Mouse (Mus musculus) forebrain, embryonic 16.5 days (tissue): ENCODE data around the gene Gse1. TPM values are rescaled to one million over a fixed set of nuclear protein-coding genes. Genes with fewer than 3 reads are reported as not detected.

Source experiments
- ATAC-seq: fragments of 200-750 bp; cut with Nextera tagmentation; 2 replicates; pipeline ENCODE4 v1.8.0; 2017; ENCODE audit warnings: mild to moderate bottlenecking, moderate library complexity
- H3K27ac ChIP-seq: fragments of 300-500 bp; sonication (generic); 2 replicates; pipeline ENCODE4 v1.5.1; 2014; ENCODE audit warnings: low read length, control low read depth
- H3K27me3 ChIP-seq: fragments of 300-500 bp; sonication (generic); replicated peaks from 2 replicates; pipeline ENCODE4 v1.6.1; 2014; ENCODE audit warnings: low read length; ENCODE audit not compliant: control insufficient read depth, insufficient read depth
- H3K36me3 ChIP-seq: fragments of 300-500 bp; sonication (generic); 2 replicates; pipeline ENCODE4 v1.6.1; 2014; ENCODE audit not compliant: control insufficient read depth, insufficient read depth
- H3K4me1 ChIP-seq: fragments of 300-500 bp; sonication (generic); replicated peaks from 2 replicates; pipeline ENCODE4 v1.6.1; 2014; ENCODE audit warnings: low read length; ENCODE audit not compliant: control insufficient read depth, insufficient read depth
- H3K4me2 ChIP-seq: fragments of 300-500 bp; sonication (generic); 2 replicates; pipeline ENCODE4 v1.6.1; 2014; ENCODE audit warnings: mild to moderate bottlenecking, low read length, control low read depth
- H3K4me3 ChIP-seq: fragments of 300-500 bp; sonication (generic); replicated peaks from 2 replicates; pipeline ENCODE4 v1.5.1; 2014; ENCODE audit warnings: mild to moderate bottlenecking, low read length, control low read depth
- H3K9ac ChIP-seq: fragments of 300-500 bp; sonication (generic); replicated peaks from 2 replicates; pipeline ENCODE4 v1.6.1; 2014; ENCODE audit warnings: low read depth, low read length, control low read depth
- H3K9me3 ChIP-seq: fragments of 300-500 bp; sonication (generic); 2 replicates; pipeline ENCODE4 v1.6.1; 2016; ENCODE audit warnings: low read length; ENCODE audit not compliant: control insufficient read depth
- WGBS: fragments of 180-500 bp; shearing (Covaris S2); extraction: QIAGEN DNeasy Blood & Tissue Kit; methylation state at CpG from one replicate; pipeline ENCODE4 v1.1.7; 2014; 5-methylcytosine and 5-hydroxymethylcytosine counted together
- polyA plus RNA-seq: library from polyadenylated mRNA; unstranded; fragments of >200 nt; fragmentation: Nextera tagmentation; extraction: Ambion mirVana; gene quantifications from 2 replicates; pipeline ENCODE4 v1.2.1, GENCODE M21; 2015

Gse1 gene
- polyA plus RNA-seq, 1 experiment from 2014 or later, result 34.9 TPM

DNA sequence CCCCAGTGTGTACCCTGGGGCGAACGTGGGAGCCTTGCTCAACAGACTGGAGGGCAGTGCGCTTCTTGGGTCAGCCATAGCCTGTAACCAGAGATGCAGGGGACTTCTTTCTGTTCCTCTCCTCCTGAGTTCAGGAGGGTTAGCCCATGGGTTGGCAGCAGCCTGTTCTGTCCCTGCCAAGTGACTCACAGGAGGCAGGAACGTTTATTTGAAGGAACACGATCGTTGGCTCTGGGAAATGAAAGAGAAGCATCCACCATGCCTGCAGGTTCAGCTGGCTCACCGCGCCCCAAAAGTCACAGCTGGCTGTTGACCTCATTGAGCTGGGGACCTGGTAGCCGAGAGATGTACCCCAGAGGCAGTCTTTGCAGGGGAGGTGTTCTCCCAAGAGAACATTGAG, 80.3 kb downstream of the Gse1 start:
- H3K4me1 ChIP-seq, result peaks cover 47% of the 10 kb centered on the region
- H3K4me2 ChIP-seq, result no peak overlapping the region
- no peaks in the 10 kb centered on the region for H3K9me3 ChIP-seq
- ATAC-seq, result no peak
- H3K27me3 ChIP-seq, result no peaks in the 10 kb centered on the region
- no peak overlapping the region for H3K4me3 ChIP-seq
- peak overlapping the region; percentile 72 for H3K27ac ChIP-seq
- peak overlapping the region; percentile 27; the same call in 1 of the 2 replicates for H3K9ac ChIP-seq
- 31% methylated on average over 9 of the region's 9 CpGs for WGBS
- no peaks in the 10 kb centered on the region for H3K36me3 ChIP-seq

GRCm38 (mm10) chr8:120309326-120309725, 81.1 kb downstream of the Gse1 start:
- Histone ChIP-seq H3K9ac (no peak overlapping the region; the same call in 1 of the 2 replicates), H3K4me2 (no peak overlapping the region)

DNA sequence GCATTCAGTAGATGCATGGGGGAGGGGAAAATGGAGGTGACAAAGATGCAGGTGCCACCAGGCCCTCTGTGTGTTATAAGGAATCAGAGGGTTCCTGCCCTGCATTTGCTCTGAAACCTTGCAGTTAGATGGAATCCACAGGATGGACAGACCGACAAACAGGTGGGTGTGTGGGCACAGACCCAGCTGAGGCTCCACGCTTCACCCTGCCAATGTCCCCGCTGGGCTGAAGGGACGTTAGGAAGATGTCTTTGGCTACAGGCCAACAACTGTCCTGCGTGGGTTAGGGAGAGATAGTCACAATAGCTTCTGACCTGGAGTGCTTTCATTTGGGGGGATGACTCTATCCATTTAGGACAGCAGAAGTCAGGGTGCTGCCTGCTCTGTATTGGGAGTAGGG, 81.8 kb downstream of the Gse1 start:
- peaks cover 33% of the 10 kb centered on the region for H3K4me1 ChIP-seq
- 49% methylated on average over 5 of the region's 5 CpGs for WGBS
- ATAC-seq, result no peak

More at GRCm38 (mm10) chr8:120309326-120309725, 81.1 kb downstream of the Gse1 start:
- Histone ChIP-seq H3K27ac (peak overlapping the region; percentile 72), H3K9me3 (no peaks in the 10 kb centered on the region), H3K27me3 (no peaks in the 10 kb centered on the region), H3K4me3 (no peak overlapping the region), H3K36me3 (no peaks in the 10 kb centered on the region), H3K4me1 (peaks cover 39% of the 10 kb centered on the region)
- ATAC-seq, result peak; percentile 79
- WGBS, result 30% methylated on average over 18 of the region's 18 CpGs

DNA sequence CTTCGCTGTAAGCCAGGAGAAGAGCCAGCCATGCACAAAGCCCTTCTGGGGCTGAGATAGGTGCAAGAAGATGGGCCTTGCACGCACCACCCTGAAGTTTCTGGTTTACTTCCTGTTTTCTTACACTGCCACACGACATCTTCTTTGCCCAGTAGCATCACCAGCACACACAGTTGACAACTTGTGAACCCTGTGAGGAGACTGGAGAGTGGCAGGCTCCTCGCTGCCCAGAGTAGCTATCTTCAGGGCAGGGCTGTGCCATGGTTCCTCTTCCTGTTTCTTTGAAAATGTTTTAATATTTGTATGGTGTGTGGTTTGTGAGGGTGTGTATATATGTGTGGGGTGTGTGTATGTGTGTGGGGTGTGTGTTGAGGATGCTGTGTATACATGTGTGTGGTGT, 84.2 kb downstream of the Gse1 start:
- WGBS, result 89% methylated on average over 4 of the region's 4 CpGs

More for the DNA sequence above, 81.8 kb downstream of the Gse1 start:
- Histone ChIP-seq H3K27me3 (no peaks in the 10 kb centered on the region), H3K36me3 (no peaks in the 10 kb centered on the region), H3K9me3 (no peaks in the 10 kb centered on the region), H3K27ac (no peak overlapping the region; the same call in 1 of the 2 replicates), H3K4me3 (no peak overlapping the region), H3K9ac (no peak overlapping the region), H3K4me2 (no peak overlapping the region)

DNA sequence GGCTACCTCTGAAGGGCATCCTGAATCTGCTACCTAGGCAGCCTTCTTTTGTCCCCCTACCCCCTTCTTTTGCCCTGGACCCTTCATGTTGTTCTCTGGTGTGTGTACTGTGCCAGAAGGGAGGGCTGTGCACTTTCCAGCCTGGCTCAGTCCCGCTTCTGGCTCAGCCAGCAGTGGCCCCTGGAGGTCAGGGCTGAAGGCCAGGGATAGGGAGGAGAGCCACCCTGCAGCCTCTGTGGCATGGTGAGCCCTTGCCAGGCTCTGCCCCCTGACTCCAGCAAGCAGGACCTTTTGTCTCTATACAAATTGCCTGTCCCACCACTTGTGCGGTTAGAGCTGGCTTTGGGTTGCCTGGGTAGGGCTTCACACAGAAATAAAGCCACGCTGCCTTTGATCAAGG, 85.4 kb downstream of the Gse1 start:
- Histone ChIP-seq H3K9ac (no peak overlapping the region), H3K4me1 (peaks cover 23% of the 10 kb centered on the region), H3K4me2 (no peak overlapping the region), H3K36me3 (no peaks in the 10 kb centered on the region), H3K27ac (no peak overlapping the region), H3K4me3 (no peak overlapping the region), H3K27me3 (no peaks in the 10 kb centered on the region), H3K9me3 (no peaks in the 10 kb centered on the region)
- WGBS, result 52% methylated on average over 3 of the region's 3 CpGs
- ATAC-seq, result no peak

More for the DNA sequence above, 84.2 kb downstream of the Gse1 start:
- Histone ChIP-seq H3K36me3 (no peaks in the 10 kb centered on the region), H3K9ac (no peak overlapping the region), H3K4me3 (no peak overlapping the region), H3K9me3 (no peaks in the 10 kb centered on the region), H3K27me3 (no peaks in the 10 kb centered on the region), H3K4me2 (no peak overlapping the region), H3K4me1 (peaks cover 33% of the 10 kb centered on the region), H3K27ac (no peak overlapping the region)
- no peak for ATAC-seq

DNA sequence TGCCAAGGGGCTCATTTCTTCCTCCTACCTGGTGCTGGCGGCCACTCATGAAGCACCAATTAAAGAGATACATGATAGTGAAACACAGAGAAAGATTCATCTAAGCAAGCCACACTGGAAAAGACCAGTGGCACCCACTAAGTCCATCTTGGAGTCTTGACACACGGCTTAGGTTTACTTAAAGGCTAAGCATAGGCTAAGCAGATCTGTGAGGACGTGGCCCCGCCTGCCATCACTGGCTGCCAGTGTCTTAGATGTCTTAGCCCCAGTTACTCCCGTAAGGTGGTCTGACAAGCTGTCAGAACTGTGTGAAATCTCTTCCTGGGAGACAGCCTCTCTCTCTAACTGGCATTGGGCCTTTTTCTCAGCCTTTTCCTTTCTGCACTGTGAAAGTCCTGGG, 86.7 kb downstream of the Gse1 start:
- no peak for ATAC-seq
- Histone ChIP-seq H3K27ac (no peak overlapping the region; the same call in 1 of the 2 replicates), H3K4me1 (peaks cover 10% of the 10 kb centered on the region), H3K36me3 (no peaks in the 10 kb centered on the region), H3K4me3 (no peak overlapping the region), H3K27me3 (no peaks in the 10 kb centered on the region), H3K9me3 (no peaks in the 10 kb centered on the region), H3K4me2 (no peak overlapping the region), H3K9ac (no peak overlapping the region)
- WGBS, result 80% methylated on average over 5 of the region's 5 CpGs

DNA sequence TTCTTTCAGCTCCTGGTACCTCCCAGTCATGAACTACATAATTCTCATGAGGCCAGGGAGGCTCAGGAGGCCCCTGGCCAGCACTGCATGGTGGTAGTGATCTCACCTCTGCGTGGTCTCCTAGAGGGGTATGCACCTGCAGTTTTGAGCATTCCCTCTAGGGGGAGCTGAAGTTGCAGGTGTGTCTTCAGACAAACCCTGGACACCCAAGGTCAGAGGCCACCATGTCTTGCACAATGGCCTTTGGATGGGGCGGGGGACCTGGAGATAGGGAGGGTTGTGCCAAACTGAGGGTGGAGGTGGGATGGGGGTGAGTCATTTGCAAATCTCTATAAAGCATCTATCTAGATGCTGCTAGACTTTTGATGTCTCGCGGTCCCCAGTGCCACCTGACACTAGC, 87.4 kb downstream of the Gse1 start:
- Histone ChIP-seq H3K27me3 (no peaks in the 10 kb centered on the region), H3K9me3 (no peaks in the 10 kb centered on the region), H3K9ac (no peak overlapping the region), H3K4me2 (no peak overlapping the region), H3K4me1 (peaks cover 6% of the 10 kb centered on the region), H3K27ac (no peak overlapping the region), H3K4me3 (no peak overlapping the region), H3K36me3 (no peaks in the 10 kb centered on the region)
- WGBS, result 88% methylated on average over 4 of the region's 4 CpGs
- no peak for ATAC-seq

DNA sequence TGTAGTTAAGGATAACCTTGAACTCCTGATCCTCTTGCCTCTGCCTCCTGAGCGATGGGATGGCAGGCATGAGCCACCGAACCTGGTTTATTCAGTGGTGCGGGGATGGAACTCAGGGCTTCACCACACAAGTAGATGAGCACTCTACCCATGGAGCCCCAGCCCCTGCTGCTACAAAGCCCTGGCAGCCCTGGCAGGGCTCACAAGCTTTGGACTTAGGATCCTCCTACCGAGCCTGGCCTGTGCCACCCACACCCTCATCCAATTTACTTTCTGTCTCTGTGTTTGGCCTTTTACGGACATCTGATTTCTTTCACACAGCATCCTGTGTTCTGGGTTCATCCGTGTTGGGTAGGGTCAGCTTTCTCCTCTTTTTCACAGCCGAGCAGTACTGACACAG, 88.5 kb downstream of the Gse1 start:
- no peak for ATAC-seq
- H3K27ac ChIP-seq, result peak overlapping the region; percentile 50
- no peak overlapping the region for H3K9ac ChIP-seq
- H3K36me3 ChIP-seq, result no peaks in the 10 kb centered on the region
- H3K9me3 ChIP-seq, result no peaks in the 10 kb centered on the region
- H3K4me3 ChIP-seq, result no peak overlapping the region
- 80% methylated on average over 7 of the region's 7 CpGs for WGBS
- H3K4me2 ChIP-seq, result no peak overlapping the region
- no peaks in the 10 kb centered on the region for H3K27me3 ChIP-seq
- H3K4me1 ChIP-seq, result peaks cover 6% of the 10 kb centered on the region

- H3K9ac ChIP-seq, result no peak overlapping the region
- H3K27me3 ChIP-seq, result no peaks in the 10 kb centered on the region
- peak; percentile 40; the same call in 1 of the 2 replicates for ATAC-seq
- H3K27ac ChIP-seq, result peak overlapping the region; percentile 60
- peaks cover 6% of the 10 kb centered on the region for H3K4me1 ChIP-seq
- H3K36me3 ChIP-seq, result no peaks in the 10 kb centered on the region
- 84% methylated on average over 21 of the region's 21 CpGs for WGBS
- no peaks in the 10 kb centered on the region for H3K9me3 ChIP-seq
- no peak overlapping the region for H3K4me3 ChIP-seq
- no peak overlapping the region for H3K4me2 ChIP-seq
Observed at GRCm38 (mm10) chr8:120317118-120317824, 89.0 kb downstream of the Gse1 start.
